Mouse (Mus musculus): ENCODE results near the gene 4933411K16Rik. TPM values are rescaled to one million over a fixed set of nuclear protein-coding genes. Genes with fewer than 3 reads are reported as not detected.
A peak's percentile ranks its signal among the peaks of the same experiment; 100 is the strongest.
"Not testable (repeated sequence)": the region's sequence is repeated elsewhere in the genome, so short reads cannot be mapped to it uniquely, and the experiment has no call there.

The 4933411K16Rik gene
- polyA plus RNA-seq, 1 experiment from 2014 or later = 0.13 TPM

- 91% methylated on average over 8 of the region's 8 CpGs for WGBS
- Histone ChIP-seq H3K36me3 (ENCODE audit: control insufficient read depth, insufficient read depth, low read length) (no peaks in the 10 kb centered on the region; the same call in 1 of the 2 replicates), H3K4me3 (ENCODE audit: low read depth, low read length) (no peak overlapping the region), H3K4me2 (ENCODE audit: low read depth, low read length, severe bottlenecking) (no peak overlapping the region), H3K27me3 (ENCODE audit: control insufficient read depth, insufficient read depth, low read length) (no peaks in the 10 kb centered on the region), H3K4me1 (replicated peaks; ENCODE audit: control insufficient read depth, insufficient read depth, low read length) (no peaks in the 10 kb centered on the region), H3K9me3 (ENCODE audit: control insufficient read depth, low read length) (no peaks in the 10 kb centered on the region), H3K27ac (ENCODE audit: low read depth, low read length) (no peak overlapping the region), H3K9ac (ENCODE audit: low read length) (no peak overlapping the region)
- DNase-seq (ENCODE audit: low spot score) (no peak), ATAC-seq (replicated peaks; ENCODE audit: low FRiP score) (no peak)
Observed at GRCm38 (mm10) chr19:42078566-42078965, 26.5 kb downstream of the 4933411K16Rik start.

GRCm38 (mm10) chr19:42079006-42079405 is 27.0 kb downstream of the 4933411K16Rik start:
- no peak overlapping the region for H3K4me3 ChIP-seq (ENCODE audit: low read depth, low read length)
- H3K27me3 ChIP-seq (ENCODE audit: control insufficient read depth, insufficient read depth, low read length) = no peaks in the 10 kb centered on the region
- no peaks in the 10 kb centered on the region; the same call in 1 of the 2 replicates for H3K36me3 ChIP-seq (ENCODE audit: control insufficient read depth, insufficient read depth, low read length)
- H3K4me1 ChIP-seq (replicated peaks; ENCODE audit: control insufficient read depth, insufficient read depth, low read length) = no peaks in the 10 kb centered on the region
- no peak for DNase-seq (ENCODE audit: low spot score)
- no peak overlapping the region for H3K27ac ChIP-seq (ENCODE audit: low read depth, low read length)
- H3K4me2 ChIP-seq (ENCODE audit: low read depth, low read length, severe bottlenecking) = no peak overlapping the region
- ATAC-seq (replicated peaks; ENCODE audit: low FRiP score) = no peak
- H3K9me3 ChIP-seq (ENCODE audit: control insufficient read depth, low read length) = no peaks in the 10 kb centered on the region
- H3K9ac ChIP-seq (ENCODE audit: low read length) = no peak overlapping the region
- WGBS = 92% methylated on average over 12 of the region's 12 CpGs

GRCm38 (mm10) chr19:42079950-42080349 is 27.9 kb downstream of the 4933411K16Rik start:
- Histone ChIP-seq H3K9me3 (ENCODE audit: control insufficient read depth, low read length) (no peaks in the 10 kb centered on the region), H3K36me3 (ENCODE audit: control insufficient read depth, insufficient read depth, low read length) (no peaks in the 10 kb centered on the region; the same call in 1 of the 2 replicates), H3K27me3 (ENCODE audit: control insufficient read depth, insufficient read depth, low read length) (no peaks in the 10 kb centered on the region), H3K27ac (ENCODE audit: low read depth, low read length) (no peak overlapping the region), H3K4me2 (ENCODE audit: low read depth, low read length, severe bottlenecking) (no peak overlapping the region), H3K4me1 (replicated peaks; ENCODE audit: control insufficient read depth, insufficient read depth, low read length) (no peaks in the 10 kb centered on the region), H3K9ac (ENCODE audit: low read length) (no peak overlapping the region), H3K4me3 (ENCODE audit: low read depth, low read length) (no peak overlapping the region)
- WGBS = 85% methylated on average over 5 of the region's 5 CpGs
- DNase-seq (ENCODE audit: low spot score) = no peak
- ATAC-seq (replicated peaks; ENCODE audit: low FRiP score) = no peak

GRCm38 (mm10) chr19:42080469-42080868 is 28.4 kb downstream of the 4933411K16Rik start:
- no peak overlapping the region for H3K4me2 ChIP-seq (ENCODE audit: low read depth, low read length, severe bottlenecking)
- H3K4me3 ChIP-seq (ENCODE audit: low read depth, low read length) = no peak overlapping the region
- no peak overlapping the region for H3K9ac ChIP-seq (ENCODE audit: low read length)
- no peaks in the 10 kb centered on the region; the same call in 1 of the 2 replicates for H3K36me3 ChIP-seq (ENCODE audit: control insufficient read depth, insufficient read depth, low read length)
- DNase-seq (ENCODE audit: low spot score) (no peak), ATAC-seq (replicated peaks; ENCODE audit: low FRiP score) (no peak)
- H3K9me3 ChIP-seq (ENCODE audit: control insufficient read depth, low read length) = no peaks in the 10 kb centered on the region
- H3K27me3 ChIP-seq (ENCODE audit: control insufficient read depth, insufficient read depth, low read length) = no peaks in the 10 kb centered on the region
- 89% methylated on average over 11 of the region's 11 CpGs for whole genome bisulfite sequencing
- H3K4me1 ChIP-seq (replicated peaks; ENCODE audit: control insufficient read depth, insufficient read depth, low read length) = 0 out of 2 replicates have a peak, but pooled peaks cover 1% of the 10 kb centered on the region
- no peak overlapping the region for H3K27ac ChIP-seq (ENCODE audit: low read depth, low read length)

GRCm38 (mm10) chr19:42081613-42082012 is 29.6 kb downstream of the 4933411K16Rik start:
- not testable (repeated sequence) for H3K27me3 ChIP-seq (ENCODE audit: control insufficient read depth, insufficient read depth, low read length); H3K9me3 ChIP-seq (ENCODE audit: control insufficient read depth, low read length); H3K9ac ChIP-seq (ENCODE audit: low read length); H3K4me3 ChIP-seq (ENCODE audit: low read depth, low read length); DNase-seq (ENCODE audit: low spot score); H3K36me3 ChIP-seq (ENCODE audit: control insufficient read depth, insufficient read depth, low read length); H3K4me1 ChIP-seq (replicated peaks; ENCODE audit: control insufficient read depth, insufficient read depth, low read length); H3K4me2 ChIP-seq (ENCODE audit: low read depth, low read length, severe bottlenecking); ATAC-seq (replicated peaks; ENCODE audit: low FRiP score); H3K27ac ChIP-seq (ENCODE audit: low read depth, low read length)
- WGBS = 95% methylated on average over 5 of the region's 5 CpGs

GRCm38 (mm10) chr19:42085690-42086089 is 33.6 kb downstream of the 4933411K16Rik start:
- no peaks in the 10 kb centered on the region for H3K27me3 ChIP-seq (ENCODE audit: control insufficient read depth, insufficient read depth, low read length)
- H3K4me2 ChIP-seq (ENCODE audit: low read depth, low read length, severe bottlenecking) = peak overlapping the region; percentile 81
- DNase-seq (ENCODE audit: low spot score) = no peak
- H3K9me3 ChIP-seq (ENCODE audit: control insufficient read depth, low read length) = no peaks in the 10 kb centered on the region
- H3K9ac ChIP-seq (ENCODE audit: low read length) = peak overlapping the region; percentile 83
- H3K4me3 ChIP-seq (ENCODE audit: low read depth, low read length) = peak overlapping the region; percentile 76
- peaks cover 6% of the 10 kb centered on the region; the same call in 1 of the 2 replicates for H3K4me1 ChIP-seq (replicated peaks; ENCODE audit: control insufficient read depth, insufficient read depth, low read length)
- H3K36me3 ChIP-seq (ENCODE audit: control insufficient read depth, insufficient read depth, low read length) = no peaks in the 10 kb centered on the region
- 8% methylated on average over 10 of the region's 10 CpGs for WGBS
- ATAC-seq (replicated peaks; ENCODE audit: low FRiP score) = no peak
- no peak overlapping the region for H3K27ac ChIP-seq (ENCODE audit: low read depth, low read length)

GRCm38 (mm10) chr19:42086166-42086565 is 34.1 kb downstream of the 4933411K16Rik start, which contains the start of gene Morn4:
TSS of gene Morn4 (minus strand) at chr19:42086357.
- H3K27ac ChIP-seq (ENCODE audit: low read depth, low read length) = peak within 1 kb of the TSS; percentile 41
- H3K9me3 ChIP-seq (ENCODE audit: control insufficient read depth, low read length) = no peaks in the 10 kb centered on the region
- peak within 1 kb of the TSS; percentile 81 for H3K4me2 ChIP-seq (ENCODE audit: low read depth, low read length, severe bottlenecking)
- no peaks in the 10 kb centered on the region for H3K27me3 ChIP-seq (ENCODE audit: control insufficient read depth, insufficient read depth, low read length)
- 0% methylated on average over 21 of the region's 21 CpGs for WGBS
- ATAC-seq (replicated peaks; ENCODE audit: low FRiP score) (peak; percentile 89), DNase-seq (ENCODE audit: low spot score) (peak; percentile 95)
- H3K4me3 ChIP-seq (ENCODE audit: low read depth, low read length) = peak within 1 kb of the TSS; percentile 76
- H3K4me1 ChIP-seq (replicated peaks; ENCODE audit: control insufficient read depth, insufficient read depth, low read length) = peaks cover 7% of the 10 kb centered on the region; the same call in 1 of the 2 replicates
- H3K36me3 ChIP-seq (ENCODE audit: control insufficient read depth, insufficient read depth, low read length) = no peaks in the 10 kb centered on the region
- peak within 1 kb of the TSS; percentile 83 for H3K9ac ChIP-seq (ENCODE audit: low read length)

GRCm38 (mm10) chr19:42089103-42089747 is 37.2 kb downstream of the 4933411K16Rik start:
- Histone ChIP-seq H3K27me3 (ENCODE audit: control insufficient read depth, insufficient read depth, low read length) (no peaks in the 10 kb centered on the region), H3K4me1 (replicated peaks; ENCODE audit: control insufficient read depth, insufficient read depth, low read length) (peaks cover 11% of the 10 kb centered on the region; the same call in 1 of the 2 replicates), H3K4me2 (ENCODE audit: low read depth, low read length, severe bottlenecking) (peak overlapping the region; percentile 55), H3K27ac (ENCODE audit: low read depth, low read length) (0 out of 2 replicates have a peak overlapping the region, but pooled peaks have one; percentile 57), H3K9ac (ENCODE audit: low read length) (0 out of 2 replicates have a peak overlapping the region, but pooled peaks have one; percentile 5), H3K36me3 (ENCODE audit: control insufficient read depth, insufficient read depth, low read length) (no peaks in the 10 kb centered on the region), H3K4me3 (ENCODE audit: low read depth, low read length) (no peak overlapping the region; the same call in 1 of the 2 replicates), H3K9me3 (ENCODE audit: control insufficient read depth, low read length) (no peaks in the 10 kb centered on the region)
- DNase-seq (ENCODE audit: low spot score) (peak; percentile 64), ATAC-seq (replicated peaks; ENCODE audit: low FRiP score) (no peak)
- 18% methylated on average over 14 of the region's 14 CpGs for WGBS

Measured in forebrain, embryonic 11.5 days (tissue).